8 mouse cellular contexts compared by ENCODE assay signal in the genomic region with DNA sequence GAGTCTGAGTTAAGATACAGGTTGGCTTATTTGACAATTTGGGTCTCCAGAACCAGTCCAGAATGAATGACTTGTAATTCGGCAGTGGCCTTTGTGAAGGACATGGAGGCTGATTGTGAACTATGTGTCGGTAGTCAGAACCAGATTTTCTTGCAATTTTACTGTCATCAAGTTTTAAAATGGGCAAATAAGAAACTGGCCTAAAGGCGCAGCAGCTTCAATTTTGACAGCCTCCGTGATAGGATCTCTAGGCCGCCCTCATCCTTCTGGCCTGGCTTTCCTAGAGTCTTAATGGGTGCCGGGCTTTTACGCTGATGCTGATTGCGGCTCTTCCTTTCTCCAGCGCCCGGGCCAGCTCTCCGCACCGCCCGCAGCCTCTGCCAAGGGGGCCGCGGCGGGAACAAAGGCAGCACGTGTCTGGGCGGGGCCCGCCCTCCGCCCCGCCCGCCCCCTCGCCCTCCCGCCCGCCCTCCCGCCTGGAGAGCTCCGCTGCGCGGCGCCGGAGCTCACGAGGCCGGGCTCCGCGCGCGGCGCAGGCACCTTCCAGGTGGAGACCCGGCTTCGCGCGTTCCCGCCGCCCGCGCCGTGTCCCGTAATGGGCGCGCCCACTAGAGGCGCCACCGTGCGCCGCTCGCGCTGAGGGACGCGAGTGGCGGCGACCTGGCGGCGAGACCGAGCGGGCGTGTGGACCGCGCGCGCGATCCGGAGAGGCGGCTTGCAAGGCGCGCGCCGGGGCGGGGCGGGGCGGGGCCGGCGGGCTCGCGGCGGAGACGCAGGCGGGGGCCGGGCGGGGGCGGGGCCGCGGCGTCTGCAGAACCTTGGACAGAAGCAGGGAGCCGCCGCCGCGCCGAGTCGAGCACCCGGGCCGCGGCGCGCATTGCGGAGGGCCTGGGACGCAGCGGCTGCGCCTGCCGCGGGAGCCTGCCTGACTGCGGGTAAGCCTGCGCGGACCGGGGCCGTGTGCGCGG. TPM values are rescaled to one million over a fixed set of nuclear protein-coding genes. Genes with fewer than 3 reads are reported as not detected.
DNase-seq lines count a peak whose midpoint lies in the region; ATAC-seq and TF ChIP-seq lines count a peak whose summit lies in the region.

Cdk5r1 (plus strand) TSS at position 802 of the 968 bp plus-strand sequence.

- TF ChIP-seq EP300 in ES-Bruce4 (IDR thresholded peaks at IDR 0.05; ENCODE audit: insufficient read depth, low read depth, low read length), result no peak
- no peak for TF ChIP-seq EP300 in liver, embryonic 14.5 days (IDR thresholded peaks at IDR 0.05; ENCODE audit: low read depth)

- peak within 1 kb of the TSS; percentile 90 for H3K9ac ChIP-seq in ES-Bruce4 (ENCODE audit: low read depth, poor library complexity, severe bottlenecking)
- peak within 1 kb of the TSS; percentile 66 for H3K9ac ChIP-seq in heart, embryonic 15.5 days
- H3K9ac ChIP-seq in liver, embryonic 14.5 days (replicated peaks), result peak within 1 kb of the TSS; percentile 37
- peak within 1 kb of the TSS; percentile 84 for H3K9ac ChIP-seq in neural tube, embryonic 11.5 days (ENCODE audit: low read length)
- H3K9ac ChIP-seq in stomach, embryonic 16.5 days (ENCODE audit: low read length), result peak within 1 kb of the TSS; percentile 77

- peak; percentile 92 for ATAC-seq in heart, embryonic 15.5 days (replicated peaks; ENCODE audit: insufficient number of reproducible peaks, insufficient read depth, low FRiP score, low read depth)
- ATAC-seq in liver, embryonic 14.5 days (ENCODE audit: insufficient read depth), result peak; percentile 92
- peak; percentile 88 for ATAC-seq in neural tube, embryonic 11.5 days (ENCODE audit: insufficient read depth, low FRiP score, low TSS enrichment)
- ATAC-seq in stomach, embryonic 16.5 days (ENCODE audit: insufficient read depth, low FRiP score), result peak; percentile 93

- no peaks in the 10 kb centered on the region for H3K27me3 ChIP-seq in ES-Bruce4 (ENCODE audit: control insufficient read depth, insufficient read depth, low read length, poor library complexity, severe bottlenecking)
- H3K27me3 ChIP-seq in forebrain, embryonic 10.5 days (ENCODE audit: poor library complexity, severe bottlenecking), result peaks cover 65% of the 10 kb centered on the region
- peaks cover 12% of the 10 kb centered on the region; the same call in 1 of the 2 replicates for H3K27me3 ChIP-seq in heart, embryonic 15.5 days
- no peaks in the 10 kb centered on the region; the same call in 1 of the 2 replicates for H3K27me3 ChIP-seq in liver, embryonic 14.5 days (ENCODE audit: control insufficient read depth, insufficient read depth, low read length)
- H3K27me3 ChIP-seq in neural tube, embryonic 11.5 days (ENCODE audit: control insufficient read depth, insufficient read depth, low read length), result peaks cover 7% of the 10 kb centered on the region; the same call in 1 of the 2 replicates
- H3K27me3 ChIP-seq in stomach, embryonic 16.5 days (ENCODE audit: control insufficient read depth, insufficient read depth, low read length), result no peaks in the 10 kb centered on the region

- peak within 1 kb of the TSS; percentile 97 for H3K4me2 ChIP-seq in heart, embryonic 15.5 days
- H3K4me2 ChIP-seq in liver, embryonic 14.5 days (ENCODE audit: low read depth), result peak within 1 kb of the TSS; percentile 94
- H3K4me2 ChIP-seq in neural tube, embryonic 11.5 days (ENCODE audit: low read depth), result peak within 1 kb of the TSS; percentile 96
- H3K4me2 ChIP-seq in stomach, embryonic 16.5 days (ENCODE audit: low read depth, low read length), result peak within 1 kb of the TSS; percentile 99

- 1% methylated on average over 99 of the region's 116 CpGs for WGBS in forebrain, embryonic 10.5 days
- under 1% methylated on average over 100 of the region's 116 CpGs for WGBS in heart, embryonic 15.5 days
- WGBS in liver, embryonic 14.5 days (ENCODE audit: insufficient replicate concordance), result under 1% methylated on average over 99 of the region's 116 CpGs
- under 1% methylated on average over 48 of the region's 116 CpGs for WGBS in neural tube, embryonic 11.5 days
- WGBS in stomach, embryonic 16.5 days, result 1% methylated on average over 84 of the region's 116 CpGs

- no peak within 1 kb of the TSS for H3K27ac ChIP-seq in ES-Bruce4 (ENCODE audit: insufficient read depth, low read length)
- H3K27ac ChIP-seq in forebrain, embryonic 10.5 days, result peak within 1 kb of the TSS; percentile 88
- peak within 1 kb of the TSS; percentile 74 for H3K27ac ChIP-seq in heart, embryonic 15.5 days
- no peak within 1 kb of the TSS for H3K27ac ChIP-seq in liver, embryonic 14.5 days
- H3K27ac ChIP-seq in neural tube, embryonic 11.5 days (ENCODE audit: low read depth, low read length), result peak within 1 kb of the TSS; percentile 69
- H3K27ac ChIP-seq in stomach, embryonic 16.5 days (ENCODE audit: low read length), result peak within 1 kb of the TSS; percentile 53

- peak; percentile 72 for DNase-seq in c-Kit-positive CD71-negative TER-119-negative erythroid progenitor cells, embryonic 14.5 days (ENCODE audit: low read depth)
- DNase-seq in forebrain, embryonic 10.5 days (ENCODE audit: extremely low spot score, low spot score), result peak; percentile 81
- DNase-seq in kidney, postnatal 14 days, result peak; percentile 93
- DNase-seq in liver, embryonic 14.5 days (ENCODE audit: low read depth in 3 of 3, low spot score in 3 of 3), result peak; percentile 71 to 73 (median 72)
- peak; percentile 96 for DNase-seq in neural tube, embryonic 11.5 days (ENCODE audit: low spot score)

- H3K9me3 ChIP-seq in ES-Bruce4 (replicated peaks; ENCODE audit: control insufficient read depth, insufficient read depth, low read length, poor library complexity, severe bottlenecking), result no peaks in the 10 kb centered on the region
- no peaks in the 10 kb centered on the region for H3K9me3 ChIP-seq in forebrain, embryonic 10.5 days
- H3K9me3 ChIP-seq in heart, embryonic 15.5 days (replicated peaks), result no peaks in the 10 kb centered on the region
- H3K9me3 ChIP-seq in liver, embryonic 14.5 days (ENCODE audit: control insufficient read depth, low read length), result no peaks in the 10 kb centered on the region
- H3K9me3 ChIP-seq in neural tube, embryonic 11.5 days (ENCODE audit: control insufficient read depth, low read length), result no peaks in the 10 kb centered on the region
- no peaks in the 10 kb centered on the region for H3K9me3 ChIP-seq in stomach, embryonic 16.5 days (replicated peaks; ENCODE audit: control insufficient read depth, low read length)

- H3K36me3 ChIP-seq in ES-Bruce4 (ENCODE audit: control insufficient read depth, insufficient read depth, low read length, poor library complexity, severe bottlenecking), result peaks cover 5% of the 10 kb centered on the region
- peaks cover 42% of the 10 kb centered on the region for H3K36me3 ChIP-seq in forebrain, embryonic 10.5 days (replicated peaks)
- peaks cover 9% of the 10 kb centered on the region; the same call in 1 of the 2 replicates for H3K36me3 ChIP-seq in heart, embryonic 15.5 days
- H3K36me3 ChIP-seq in liver, embryonic 14.5 days (replicated peaks; ENCODE audit: control insufficient read depth, insufficient read depth, low read depth), result peaks cover 15% of the 10 kb centered on the region
- no peaks in the 10 kb centered on the region; the same call in 1 of the 2 replicates for H3K36me3 ChIP-seq in neural tube, embryonic 11.5 days (ENCODE audit: control insufficient read depth, insufficient read depth, low read length)
- H3K36me3 ChIP-seq in stomach, embryonic 16.5 days (ENCODE audit: control insufficient read depth, insufficient read depth, low read length), result peaks cover 5% of the 10 kb centered on the region; the same call in 1 of the 2 replicates

- TF ChIP-seq CTCF in ES-Bruce4 (IDR thresholded peaks at IDR 0.05; ENCODE audit: low read depth, low read length), result no peak
- TF ChIP-seq CTCF in liver, embryonic 14.5 days (IDR thresholded peaks at IDR 0.05; ENCODE audit: low read depth), result 0 out of 2 replicates have a peak, but pooled peaks have one; percentile 33

- H3K4me1 ChIP-seq in ES-Bruce4 (ENCODE audit: control insufficient read depth, insufficient read depth, low read length), result no peaks in the 10 kb centered on the region
- peaks cover 51% of the 10 kb centered on the region for H3K4me1 ChIP-seq in forebrain, embryonic 10.5 days
- H3K4me1 ChIP-seq in heart, embryonic 15.5 days (replicated peaks), result peaks cover 15% of the 10 kb centered on the region
- peaks cover 7 to 8% of the 10 kb centered on the region in 2 experiments; a peak in 2 of 4 replicates for H3K4me1 ChIP-seq in liver, embryonic 14.5 days (replicated peaks; ENCODE audit: control insufficient read depth in 2 of 2, insufficient read depth in 2 of 2, low read length in 1 of 2)
- H3K4me1 ChIP-seq in neural tube, embryonic 11.5 days (ENCODE audit: control insufficient read depth, insufficient read depth, low read length), result peaks cover 11% of the 10 kb centered on the region
- H3K4me1 ChIP-seq in stomach, embryonic 16.5 days (ENCODE audit: control insufficient read depth, insufficient read depth, low read length), result peaks cover 14% of the 10 kb centered on the region

- H3K4me3 ChIP-seq in ES-Bruce4 (ENCODE audit: low read depth, low read length), result peak within 1 kb of the TSS; percentile 85
- peak within 1 kb of the TSS; percentile 73 for H3K4me3 ChIP-seq in forebrain, embryonic 10.5 days
- peak within 1 kb of the TSS; percentile 70 for H3K4me3 ChIP-seq in heart, embryonic 15.5 days
- peak within 1 kb of the TSS; percentile 63 to 67 for H3K4me3 ChIP-seq in liver, embryonic 14.5 days (ENCODE audit: insufficient read depth in 1 of 2, low read depth in 2 of 2, low read length in 2 of 2)
- peak within 1 kb of the TSS; percentile 67 for H3K4me3 ChIP-seq in neural tube, embryonic 11.5 days (ENCODE audit: low read depth, low read length)
- peak within 1 kb of the TSS; percentile 67 for H3K4me3 ChIP-seq in stomach, embryonic 16.5 days (replicated peaks; ENCODE audit: low read length)

- no peak for TF ChIP-seq POLR2A in ES-Bruce4 (IDR thresholded peaks at IDR 0.05; ENCODE audit: insufficient read depth, low read length)

RNA-seq across cellular contexts. Expression of gene Cdk5r1, which starts in this region (rescaled TPM):
- polyA plus RNA-seq in ES-Bruce4 (2011; ENCODE audit: insufficient read depth, insufficient read length, low read depth, missing spikeins), result 0.96 and 1.3 TPM in 2 replicates
- 3.1 and 4.7 TPM in 2 replicates for polyA plus RNA-seq in forebrain, embryonic 10.5 days (2016; fragmentation: Nextera tagmentation; extraction: Ambion mirVana)
- polyA plus RNA-seq in heart, embryonic 15.5 days (2015; fragmentation: Nextera tagmentation; extraction: Ambion mirVana), result 0.37 and 0.90 TPM in 2 replicates
- polyA plus RNA-seq in liver, embryonic 14.5 days (2012; rRNA removed), result 0.64 and 0.74 TPM in 2 replicates
- 0.17 and 0.37 TPM in 2 replicates for polyA plus RNA-seq in liver, embryonic 14.5 days (2014; fragmentation: Nextera tagmentation; extraction: Ambion mirVana)
- polyA plus RNA-seq in neural tube, embryonic 11.5 days (2014; fragmentation: Nextera tagmentation; extraction: Ambion mirVana), result 19.0 and 20.9 TPM in 2 replicates
- polyA plus RNA-seq in stomach, embryonic 16.5 days (2015; fragmentation: Nextera tagmentation; extraction: Ambion mirVana), result 0.97 and 1.3 TPM in 2 replicates

Comparison
In these comparisons a context has a peak if more than half of its experiments do, and no peak if none do; other contexts are left out.
1. Peak in ATAC-seq, H3K4me3 ChIP-seq, H3K27ac ChIP-seq, H3K9ac ChIP-seq and H3K4me2 ChIP-seq in heart, embryonic 15.5 days; RNA of the gene not detected or under 1 TPM.
2. Peak in DNase-seq, ATAC-seq, H3K4me3 ChIP-seq, H3K9ac ChIP-seq and H3K4me2 ChIP-seq in liver, embryonic 14.5 days; RNA of the gene not detected or under 1 TPM.
3. H3K27ac ChIP-seq: peak in forebrain, embryonic 10.5 days (single experiment), neural tube, embryonic 11.5 days (single experiment) and stomach, embryonic 16.5 days (single experiment); none in ES-Bruce4 (single experiment) and liver, embryonic 14.5 days (single experiment).
4. H3K9ac ChIP-seq: peak in every context shown above with its lines; median percentile 90 in ES-Bruce4; 84 in neural tube, embryonic 11.5 days; 77 in stomach, embryonic 16.5 days; 66 in heart, embryonic 15.5 days; 37 in liver, embryonic 14.5 days.
5. Peak in every context shown above with its lines, with median percentiles within 50 percentile points of each other: H3K4me3 ChIP-seq, DNase-seq, ATAC-seq and H3K4me2 ChIP-seq.